Mouse (Mus musculus) spleen, adult 2 months (tissue): Measurements from ENCODE around the gene Naxd. TPM values are rescaled to one million over a fixed set of nuclear protein-coding genes. Genes with fewer than 3 reads are reported as not detected.
"Not testable (repeated sequence)": the region's sequence is repeated elsewhere in the genome, so short reads cannot be mapped to it uniquely, and the experiment has no call there.

Experiments used
- DNase-seq, 2 experiments: peaks; one replicate each; pipeline versions ENCODE4 v3.0.0 to v3.0.0-alpha.2; 2012 to 2021; ENCODE audit warnings: low spot score in 2 of 2, low read depth in 1 of 2
- H3K27ac ChIP-seq: fragments of 200-500 bp; 2 replicates; pipeline ENCODE4 v1.5.1; 2012; ENCODE audit warnings: low read length, inconsistent platforms; ENCODE audit not compliant: insufficient read depth
- H3K27me3 ChIP-seq: fragments of 200-500 bp; 2 replicates; pipeline ENCODE4 v1.6.1; 2012; ENCODE audit warnings: mild to moderate bottlenecking, moderate library complexity, low read length, inconsistent platforms; ENCODE audit not compliant: control insufficient read depth, insufficient read depth
- H3K36me3 ChIP-seq: fragments of 200-500 bp; 2 replicates; pipeline ENCODE4 v1.6.1; 2012; ENCODE audit warnings: mild to moderate bottlenecking, low read length, inconsistent platforms; ENCODE audit not compliant: control insufficient read depth, insufficient read depth
- H3K4me1 ChIP-seq: fragments of 200-500 bp; 2 replicates; pipeline ENCODE4 v1.6.1; 2011; ENCODE audit warnings: inconsistent platforms; ENCODE audit not compliant: control insufficient read depth, insufficient read depth, insufficient read length
- H3K4me3 ChIP-seq: fragments of 200-500 bp; 2 replicates; pipeline ENCODE4 v1.5.1; 2011; ENCODE audit warnings: mild to moderate bottlenecking, inconsistent platforms; ENCODE audit not compliant: insufficient read depth, insufficient read length; ENCODE audit errors: extremely low read depth
- CTCF ChIP-seq: fragments of 200-500 bp; IDR thresholded peaks from 2 replicates; pipeline ENCODE4 v1.5.1; 2011; ENCODE audit warnings: mild to moderate bottlenecking, inconsistent platforms; ENCODE audit not compliant: insufficient read depth, insufficient read length, insufficient replicate concordance; ENCODE audit errors: extremely low read depth
- POLR2A ChIP-seq: fragments of 200-500 bp; IDR thresholded peaks from 2 replicates; pipeline ENCODE4 v1.6.1; 2011; ENCODE audit warnings: low read depth, low read length, inconsistent platforms
- WGBS: fragments of 180-500 bp; shearing (Covaris S2); methylation state at CpG from one replicate; pipeline ENCODE4 v1.1.7; 2018; 5-methylcytosine and 5-hydroxymethylcytosine counted together
- polyA plus RNA-seq: library from polyadenylated mRNA; depleted of rRNA; stranded (reverse); fragments of >200 nt; gene quantifications from 2 replicates; pipeline ENCODE4 v1.2.3, GENCODE M21; 2012

Naxd gene
- polyA plus RNA-seq, 1 experiment: 61.6 TPM

DNA sequence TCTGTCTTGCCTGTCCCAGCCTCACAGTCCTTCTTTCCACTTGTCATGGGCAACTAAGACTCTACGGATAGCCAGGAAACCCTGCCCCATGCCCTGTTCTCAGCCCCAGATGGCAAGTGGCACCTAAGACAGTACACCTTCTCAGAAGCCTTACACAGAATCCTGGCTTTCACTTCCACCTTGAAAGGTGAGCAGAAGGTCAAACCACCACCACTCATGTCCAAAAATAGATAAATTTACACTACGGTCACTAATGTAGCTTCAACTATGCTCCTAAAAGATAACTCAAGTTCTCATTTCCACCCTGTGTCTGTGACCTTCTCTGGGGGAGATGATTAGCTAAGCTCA lies 33.8 kb upstream of the Naxd start:
- WGBS: 26% methylated on average over 2 of the region's 2 CpGs
- H3K27ac ChIP-seq: peak overlapping the region; percentile 72
- no peak for DNase-seq

DNA sequence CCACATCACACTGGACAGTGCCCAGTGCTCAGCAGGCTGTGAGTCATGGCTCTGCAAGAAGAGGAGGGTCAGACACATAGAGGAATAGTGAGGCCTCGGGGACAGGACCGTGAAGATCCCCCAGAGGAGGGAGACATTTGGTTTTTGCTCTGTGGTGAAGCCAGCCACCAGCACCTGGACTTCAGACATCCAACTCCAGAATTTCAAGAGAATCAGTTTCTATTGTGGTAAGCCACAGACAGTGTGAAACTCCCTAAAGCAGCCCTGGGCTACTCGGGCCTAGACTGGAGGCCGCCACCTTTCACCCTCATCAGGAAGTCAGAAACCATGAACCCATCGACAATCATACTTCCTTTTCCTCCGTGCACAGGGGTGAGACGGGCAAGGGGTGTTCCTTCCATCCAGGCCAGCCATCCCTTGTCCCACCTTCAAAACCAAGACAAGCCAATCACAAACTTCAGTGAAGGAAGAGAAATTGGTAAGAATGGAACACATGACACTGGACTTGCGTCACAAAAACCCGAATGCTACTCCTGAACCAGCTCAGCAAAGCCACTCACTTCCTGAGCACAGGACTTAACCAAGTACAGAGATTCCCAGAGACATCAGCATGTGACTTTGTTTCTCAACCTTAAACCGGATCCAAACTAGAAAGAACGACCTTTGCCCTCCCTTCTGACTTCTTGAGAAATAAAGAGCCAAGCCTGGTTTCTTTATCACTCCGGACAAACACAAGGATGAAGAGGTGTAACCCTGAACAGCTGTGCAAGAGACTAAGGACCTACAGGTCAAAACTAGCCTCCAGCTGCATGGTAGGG lies 33.2 kb upstream of the Naxd start:
- Histone ChIP-seq H3K36me3 (no peaks in the 10 kb centered on the region), H3K4me1 (peaks cover 28% of the 10 kb centered on the region; the same call in 1 of the 2 replicates), H3K27me3 (no peaks in the 10 kb centered on the region), H3K4me3 (no peak overlapping the region), H3K27ac (peak overlapping the region; percentile 72)
- no peak for TF ChIP-seq POLR2A
- TF ChIP-seq CTCF: no peak
- 17% methylated on average over 12 of the region's 12 CpGs for WGBS
- peak; percentile 45 to 50 for DNase-seq

More for the DNA sequence above, 33.8 kb upstream of the Naxd start:
- peaks cover 28% of the 10 kb centered on the region; the same call in 1 of the 2 replicates for H3K4me1 ChIP-seq
- H3K27me3 ChIP-seq: no peaks in the 10 kb centered on the region
- TF ChIP-seq CTCF: no peak
- TF ChIP-seq POLR2A: no peak
- H3K4me3 ChIP-seq: no peak overlapping the region
- H3K36me3 ChIP-seq: no peaks in the 10 kb centered on the region

DNA sequence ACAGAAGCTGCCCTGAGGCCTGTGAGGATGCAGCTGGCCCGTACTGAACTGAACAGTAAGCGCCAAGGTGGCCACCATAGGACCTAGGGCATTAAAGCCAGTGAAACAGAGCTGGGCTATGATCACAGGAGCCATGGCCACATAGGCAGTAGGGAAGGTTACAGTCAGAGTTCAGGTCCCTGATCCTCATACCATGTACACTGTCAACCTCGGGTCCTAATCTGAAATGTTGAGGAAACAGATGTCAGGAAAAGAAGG lies 32.7 kb upstream of the Naxd start:
- H3K4me1 ChIP-seq: peaks cover 28% of the 10 kb centered on the region; the same call in 1 of the 2 replicates
- WGBS: 50% methylated on average over 3 of the region's 3 CpGs
- H3K36me3 ChIP-seq: no peaks in the 10 kb centered on the region
- H3K27ac ChIP-seq: peak overlapping the region; percentile 0; the same call in 1 of the 2 replicates
- no peaks in the 10 kb centered on the region for H3K27me3 ChIP-seq
- TF ChIP-seq CTCF (no peak), POLR2A (no peak)
- no peak for DNase-seq
- no peak overlapping the region for H3K4me3 ChIP-seq

DNA sequence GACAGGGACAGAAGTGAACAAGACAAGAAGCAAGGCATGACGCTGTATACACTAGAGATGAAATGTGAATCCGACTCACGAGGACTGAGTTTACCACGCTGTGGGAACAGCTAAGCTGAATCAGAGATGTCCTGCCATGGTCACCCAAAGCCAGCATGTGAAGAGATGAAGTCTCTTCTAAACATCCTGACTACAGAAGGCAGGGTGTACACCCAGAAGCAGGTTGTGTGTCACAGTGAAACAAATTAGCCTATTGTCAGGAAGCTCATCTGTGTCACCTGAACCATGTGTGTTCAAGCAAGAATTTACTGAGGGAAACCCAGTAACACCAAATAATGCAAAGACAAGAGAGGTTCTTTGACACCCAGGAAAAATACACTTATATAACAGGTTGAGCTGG lies 31.7 kb upstream of the Naxd start:
- Histone ChIP-seq H3K4me1 (peaks cover 28% of the 10 kb centered on the region; the same call in 1 of the 2 replicates), H3K4me3 (no peak overlapping the region)

DNA sequence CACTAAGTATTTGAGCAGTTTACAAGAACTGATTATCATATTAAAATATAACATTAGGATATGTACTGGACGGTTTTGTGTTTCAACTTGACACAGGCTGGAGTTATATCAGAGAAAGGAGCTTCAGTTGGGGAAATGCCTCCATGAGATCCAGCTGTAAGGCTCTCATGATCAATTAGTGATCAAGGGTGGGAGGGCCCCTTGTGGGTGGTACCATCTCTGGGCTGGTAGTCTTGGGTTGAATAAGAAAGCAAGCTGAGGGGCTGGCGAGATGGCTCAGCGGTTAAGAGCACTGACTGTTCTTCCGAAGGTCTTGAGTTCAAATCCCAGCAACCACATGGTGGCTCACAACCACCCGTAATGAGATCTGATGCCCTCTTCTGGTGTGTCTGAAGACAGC lies 30.8 kb upstream of the Naxd start:
- not testable (repeated sequence) for H3K27ac ChIP-seq, DNase-seq, H3K36me3 ChIP-seq, H3K4me3 ChIP-seq, H3K27me3 ChIP-seq
- H3K4me1 ChIP-seq: peaks cover 25% of the 10 kb centered on the region; the same call in 1 of the 2 replicates
- WGBS: 93% methylated on average over 5 of the region's 5 CpGs

More for the DNA sequence above, 31.7 kb upstream of the Naxd start:
- TF ChIP-seq POLR2A (no peak), CTCF (no peak)
- 94% methylated on average over 4 of the region's 4 CpGs for WGBS
- H3K27me3 ChIP-seq: no peaks in the 10 kb centered on the region
- no peak for DNase-seq
- no peaks in the 10 kb centered on the region for H3K36me3 ChIP-seq
- H3K27ac ChIP-seq: no peak overlapping the region

DNA sequence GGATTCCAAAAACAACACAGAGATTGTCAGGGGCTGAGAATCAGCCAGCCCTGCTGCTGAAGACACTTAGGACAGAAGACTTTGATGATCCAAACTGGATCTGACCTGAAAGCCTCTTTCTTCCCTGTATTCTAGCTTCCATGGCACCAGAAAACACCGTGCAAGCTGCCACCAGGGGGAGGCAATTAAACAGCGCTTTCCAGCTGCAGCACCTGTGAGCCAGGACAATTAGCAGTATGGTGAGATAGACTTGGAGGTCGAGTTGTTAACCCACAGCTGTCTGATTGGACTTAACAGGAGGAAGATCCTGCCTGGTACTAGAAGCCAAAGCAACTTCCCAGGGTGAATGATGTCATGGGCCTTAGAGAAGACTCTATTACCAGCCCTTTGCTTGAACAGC lies 28.2 kb upstream of the Naxd start:
- peaks cover 6% of the 10 kb centered on the region; the same call in 1 of the 2 replicates for H3K4me1 ChIP-seq
- no peak overlapping the region for H3K4me3 ChIP-seq
- no peak overlapping the region for H3K27ac ChIP-seq
- no peaks in the 10 kb centered on the region for H3K36me3 ChIP-seq
- no peak for DNase-seq
- H3K27me3 ChIP-seq: no peaks in the 10 kb centered on the region; the same call in 1 of the 2 replicates
- TF ChIP-seq POLR2A (no peak), CTCF (peak; percentile 22; the same call in 1 of the 2 replicates)
- WGBS: 22% methylated on average over 3 of the region's 3 CpGs

DNA sequence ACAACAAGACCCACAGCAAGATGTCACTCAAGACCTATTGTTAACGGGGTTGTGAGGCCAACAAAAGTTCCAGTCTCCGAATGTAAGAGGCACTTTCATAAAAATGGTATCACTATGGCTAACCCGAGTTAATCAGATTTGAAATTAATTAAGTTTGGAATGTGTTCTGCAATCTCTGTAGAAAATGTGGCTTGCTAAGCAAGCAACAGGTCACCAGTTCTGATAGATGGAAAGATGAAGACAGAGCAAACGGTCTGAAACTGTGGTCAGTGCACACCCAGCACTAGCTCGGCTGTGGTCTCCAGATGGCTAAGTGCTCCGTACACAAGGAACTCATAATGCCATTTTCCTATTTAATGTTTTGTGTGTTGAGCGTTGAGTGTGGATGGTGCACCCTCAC lies 26.6 kb upstream of the Naxd start:
- H3K27me3 ChIP-seq: no peaks in the 10 kb centered on the region; the same call in 1 of the 2 replicates
- no peak for DNase-seq
- 85% methylated on average over 7 of the region's 7 CpGs for WGBS
- no peaks in the 10 kb centered on the region for H3K4me1 ChIP-seq
- no peak overlapping the region for H3K27ac ChIP-seq
- TF ChIP-seq POLR2A (no peak), CTCF (no peak)
- H3K4me3 ChIP-seq: no peak overlapping the region
- H3K36me3 ChIP-seq: no peaks in the 10 kb centered on the region
